Mouse (Mus musculus) erythroblast, embryonic 14.5 days (primary cell): ENCODE measurements around the gene Pawr.

Experiments
- GATA1 ChIP-seq: IDR thresholded peaks from 2 replicates; pipeline ENCODE4 v1.6.1; 2012; ENCODE audit warnings: low read length, inconsistent platforms, mixed read lengths
- TAL1 ChIP-seq: IDR thresholded peaks from 3 replicates; pipeline ENCODE4 v1.6.1; 2012; ENCODE audit warnings: low read length, inconsistent platforms, mixed read lengths

- TF ChIP-seq GATA1 (no peak), TAL1 (no peak)
Measured at GRCm38 (mm10) chr10:108338055-108338961, 6.4 kb downstream of the Pawr start.
